Mouse (Mus musculus) small intestine, adult 2 months (tissue): Measurements from ENCODE around the gene Deaf1.

Source experiments
- CTCF ChIP-seq: fragments of 200-500 bp; IDR thresholded peaks from 2 replicates; pipeline ENCODE4 v1.5.1; 2012; ENCODE audit warnings: low read depth, mild to moderate bottlenecking, control low read depth, inconsistent platforms, low read length, moderate library complexity, mixed read lengths; ENCODE audit not compliant: insufficient replicate concordance, insufficient read length; ENCODE audit errors: extremely low read depth
- POLR2A ChIP-seq: fragments of 200-500 bp; IDR thresholded peaks from 2 replicates; pipeline ENCODE4 v1.6.1; 2012; ENCODE audit warnings: low read depth, mild to moderate bottlenecking, control low read depth, inconsistent platforms, low read length, moderate library complexity

DNA sequence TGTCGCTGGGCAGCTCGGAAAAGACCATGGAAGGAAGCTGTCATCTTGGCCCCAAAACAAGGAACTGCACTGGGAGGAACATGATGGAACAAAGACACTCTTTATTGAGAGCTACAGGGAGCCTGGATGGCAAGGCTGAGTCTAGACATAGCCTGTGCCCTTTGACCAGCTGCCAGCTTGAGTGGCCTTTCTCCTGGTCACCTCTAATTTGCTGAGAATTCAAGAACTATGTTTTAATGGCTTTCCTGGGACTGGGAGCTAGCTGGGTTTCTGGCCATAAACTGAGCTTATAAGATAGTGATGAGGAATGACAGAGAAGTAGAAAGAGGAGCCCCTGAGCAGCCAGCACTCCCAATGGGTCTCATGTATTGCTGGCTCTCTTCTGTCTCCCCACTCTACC lies 15.7 kb upstream of the Deaf1 start:
- no peak for TF ChIP-seq POLR2A
- TF ChIP-seq CTCF = no peak
